Mouse (Mus musculus): ENCODE measurements around the gene Olfr957. TPM values are rescaled to one million over a fixed set of nuclear protein-coding genes. Genes with fewer than 3 reads are reported as not detected.

Olfr957 gene
- not detected for total RNA-seq (2021)
- polyA plus RNA-seq (2012; rRNA removed): not detected in 2 replicates
- long read RNA-seq: 0 reads

GRCm38 (mm10) chr9:39515531-39515930, at the start of gene Olfr957:
TSS of gene Olfr957 (minus strand) at chr9:39515809.
- H3K27ac ChIP-seq: no peak within 1 kb of the TSS
- no peak within 1 kb of the TSS for H3K9ac ChIP-seq (ENCODE audit: low read depth, low read length)
- 55% methylated on average over 3 of the region's 3 CpGs for WGBS
- no peak for DNase-seq
- H3K27me3 ChIP-seq (ENCODE audit: control insufficient read depth, insufficient read depth, low read length): no peaks in the 10 kb centered on the region
- no peaks in the 10 kb centered on the region for H3K79me2 ChIP-seq (replicated peaks; ENCODE audit: control insufficient read depth, insufficient read depth, low read length)
- no peaks in the 10 kb centered on the region for H3K36me3 ChIP-seq (ENCODE audit: control insufficient read depth, insufficient read depth, low read length)
- TF ChIP-seq CTCF (IDR thresholded peaks at IDR 0.05): no peak
- TF ChIP-seq EP300 (IDR thresholded peaks at IDR 0.05; ENCODE audit: insufficient read depth, low read depth, low read length): no peak
- TF ChIP-seq POLR2A (IDR thresholded peaks at IDR 0.05; ENCODE audit: insufficient read depth, low read depth, low read length): no peak
- no peaks in the 10 kb centered on the region for H3K4me1 ChIP-seq (ENCODE audit: control insufficient read depth, insufficient read depth, low read length)
- H3K4me3 ChIP-seq: no peak within 1 kb of the TSS
- intact Hi-C loops (cut with DNase I): no loop called here

DNA sequence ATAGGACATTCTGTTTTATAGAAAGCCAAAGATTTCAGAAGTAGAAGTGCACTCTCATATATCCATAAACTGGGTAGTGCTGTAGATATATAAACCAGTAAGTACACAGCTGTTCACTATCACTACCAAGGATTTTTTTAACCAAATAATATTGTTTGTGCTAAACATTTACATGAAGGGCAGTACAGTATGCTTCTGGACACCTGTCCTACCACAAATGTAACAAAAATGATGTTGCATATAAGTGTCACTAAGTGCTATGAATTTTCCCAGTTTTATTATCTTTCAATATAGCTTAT, 42.7 kb upstream of the Olfr957 start:
- DNase-seq: no peak
- Histone ChIP-seq H3K9ac (ENCODE audit: low read depth, low read length) (no peak overlapping the region), H3K27me3 (ENCODE audit: control insufficient read depth, insufficient read depth, low read length) (no peaks in the 10 kb centered on the region), H3K4me3 (no peak overlapping the region), H3K36me3 (ENCODE audit: control insufficient read depth, insufficient read depth, low read length) (no peaks in the 10 kb centered on the region), H3K79me2 (replicated peaks; ENCODE audit: control insufficient read depth, insufficient read depth, low read length) (no peaks in the 10 kb centered on the region), H3K4me1 (ENCODE audit: control insufficient read depth, insufficient read depth, low read length) (no peaks in the 10 kb centered on the region), H3K27ac (no peak overlapping the region)
- TF ChIP-seq CTCF (IDR thresholded peaks at IDR 0.05): no peak
- no peak for TF ChIP-seq EP300 (IDR thresholded peaks at IDR 0.05; ENCODE audit: insufficient read depth, low read depth, low read length)
- no peak for TF ChIP-seq POLR2A (IDR thresholded peaks at IDR 0.05; ENCODE audit: insufficient read depth, low read depth, low read length)
- intact Hi-C loops (cut with DNase I): no loop called here

GRCm38 (mm10) chr9:39557529-39558348, 42.1 kb upstream of the Olfr957 start:
- Histone ChIP-seq H3K27ac (no peak overlapping the region), H3K4me3 (no peak overlapping the region), H3K4me1 (ENCODE audit: control insufficient read depth, insufficient read depth, low read length) (no peaks in the 10 kb centered on the region), H3K27me3 (ENCODE audit: control insufficient read depth, insufficient read depth, low read length) (no peaks in the 10 kb centered on the region), H3K36me3 (ENCODE audit: control insufficient read depth, insufficient read depth, low read length) (no peaks in the 10 kb centered on the region), H3K9ac (ENCODE audit: low read depth, low read length) (no peak overlapping the region), H3K79me2 (replicated peaks; ENCODE audit: control insufficient read depth, insufficient read depth, low read length) (no peaks in the 10 kb centered on the region)
- DNase-seq: no peak
- TF ChIP-seq POLR2A (IDR thresholded peaks at IDR 0.05; ENCODE audit: insufficient read depth, low read depth, low read length) (no peak), CTCF (IDR thresholded peaks at IDR 0.05) (no peak), EP300 (IDR thresholded peaks at IDR 0.05; ENCODE audit: insufficient read depth, low read depth, low read length) (no peak)
- 52% methylated on average over 3 of the region's 3 CpGs for WGBS
- intact Hi-C loops (cut with DNase I): no loop called here

GRCm38 (mm10) chr9:39553946-39554345, 38.3 kb upstream of the Olfr957 start, which contains the start of gene Olfr958:
TSS of gene Olfr958 (minus strand) at chr9:39554054.
- WGBS: 40% methylated on average over 2 of the region's 2 CpGs
- H3K4me1 ChIP-seq (ENCODE audit: control insufficient read depth, insufficient read depth, low read length): no peaks in the 10 kb centered on the region
- H3K27me3 ChIP-seq (ENCODE audit: control insufficient read depth, insufficient read depth, low read length): no peaks in the 10 kb centered on the region
- DNase-seq: no peak
- no peaks in the 10 kb centered on the region for H3K79me2 ChIP-seq (replicated peaks; ENCODE audit: control insufficient read depth, insufficient read depth, low read length)
- TF ChIP-seq POLR2A (IDR thresholded peaks at IDR 0.05; ENCODE audit: insufficient read depth, low read depth, low read length) (no peak), EP300 (IDR thresholded peaks at IDR 0.05; ENCODE audit: insufficient read depth, low read depth, low read length) (no peak), CTCF (IDR thresholded peaks at IDR 0.05) (no peak)
- H3K36me3 ChIP-seq (ENCODE audit: control insufficient read depth, insufficient read depth, low read length): no peaks in the 10 kb centered on the region
- H3K9ac ChIP-seq (ENCODE audit: low read depth, low read length): no peak within 1 kb of the TSS
- no peak within 1 kb of the TSS for H3K27ac ChIP-seq
- H3K4me3 ChIP-seq: no peak within 1 kb of the TSS
- intact Hi-C loops (cut with DNase I): no loop called here

DNA sequence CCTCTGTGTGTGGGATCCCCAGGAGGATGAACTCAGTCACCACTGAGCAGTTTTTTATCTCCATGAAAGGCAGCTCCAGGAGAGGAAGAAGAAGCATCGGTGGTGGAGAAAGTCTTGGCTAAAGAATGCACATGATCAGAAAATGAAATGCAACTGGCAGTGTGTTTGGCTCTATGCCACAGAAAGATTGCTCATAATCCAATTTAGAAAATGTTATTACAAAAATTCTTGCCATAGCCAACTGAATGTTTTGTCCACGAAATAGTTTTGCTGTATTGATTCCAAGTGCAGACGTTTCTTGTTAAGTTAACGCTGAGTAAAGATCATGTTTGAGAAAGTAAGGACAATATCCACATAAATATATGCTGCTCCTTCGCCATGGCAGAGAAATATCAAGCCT, 35.2 kb upstream of the Olfr957 start:
- Histone ChIP-seq H3K9ac (ENCODE audit: low read depth, low read length) (no peak overlapping the region), H3K36me3 (ENCODE audit: control insufficient read depth, insufficient read depth, low read length) (no peaks in the 10 kb centered on the region), H3K4me1 (ENCODE audit: control insufficient read depth, insufficient read depth, low read length) (no peaks in the 10 kb centered on the region), H3K4me3 (no peak overlapping the region), H3K27me3 (ENCODE audit: control insufficient read depth, insufficient read depth, low read length) (no peaks in the 10 kb centered on the region), H3K79me2 (replicated peaks; ENCODE audit: control insufficient read depth, insufficient read depth, low read length) (no peaks in the 10 kb centered on the region), H3K27ac (no peak overlapping the region)
- intact Hi-C loops (cut with DNase I): no loop called here
- no peak for DNase-seq
- TF ChIP-seq CTCF (IDR thresholded peaks at IDR 0.05) (no peak), POLR2A (IDR thresholded peaks at IDR 0.05; ENCODE audit: insufficient read depth, low read depth, low read length) (no peak), EP300 (IDR thresholded peaks at IDR 0.05; ENCODE audit: insufficient read depth, low read depth, low read length) (no peak)
- 69% methylated on average over 5 of the region's 5 CpGs for WGBS

- 78% methylated on average over 1 of the region's 1 CpGs for WGBS
- Histone ChIP-seq H3K4me3 (no peak overlapping the region), H3K9ac (ENCODE audit: low read depth, low read length) (no peak overlapping the region), H3K27ac (no peak overlapping the region), H3K36me3 (ENCODE audit: control insufficient read depth, insufficient read depth, low read length) (no peaks in the 10 kb centered on the region), H3K27me3 (ENCODE audit: control insufficient read depth, insufficient read depth, low read length) (no peaks in the 10 kb centered on the region), H3K79me2 (replicated peaks; ENCODE audit: control insufficient read depth, insufficient read depth, low read length) (no peaks in the 10 kb centered on the region), H3K4me1 (ENCODE audit: control insufficient read depth, insufficient read depth, low read length) (no peaks in the 10 kb centered on the region)
- no peak for DNase-seq
- no peak for TF ChIP-seq POLR2A (IDR thresholded peaks at IDR 0.05; ENCODE audit: insufficient read depth, low read depth, low read length)
- TF ChIP-seq EP300 (IDR thresholded peaks at IDR 0.05; ENCODE audit: insufficient read depth, low read depth, low read length): no peak
- no peak for TF ChIP-seq CTCF (IDR thresholded peaks at IDR 0.05)
- intact Hi-C loops (cut with DNase I): no loop called here
These were observed 8.1 kb upstream of the Olfr957 start for GRCm38 (mm10) chr9:39523616-39524285.

Measured in heart, adult 2 months (tissue).